Mouse (Mus musculus): ENCODE results near the gene Gm4869.

Gm4869 gene

GRCm38 (mm10) chr5:140517159-140517920 lies 71.9 kb downstream of the Gm4869 start:
- in situ Hi-C loops (cut with MboI, MseI) = no loop called here

- in situ Hi-C loops (cut with MboI, MseI) = no loop called here
Observed at GRCm38 (mm10) chr5:140517921-140518230, 72.4 kb downstream of the Gm4869 start.

GRCm38 (mm10) chr5:140521196-140521595 lies 75.8 kb downstream of the Gm4869 start:
- in situ Hi-C loops (cut with MboI, MseI) = no loop called here

GRCm38 (mm10) chr5:140526754-140527153 lies 81.3 kb downstream of the Gm4869 start:
- in situ Hi-C loops (cut with MboI, MseI) = no loop called here

GRCm38 (mm10) chr5:140538111-140538683 lies 92.8 kb downstream of the Gm4869 start:
- in situ Hi-C loops (cut with MboI, MseI) = loop anchor here (5.0 kb wide), 1 partner anchor 36 kb away; no protein-coding TSS in a partner anchor

- in situ Hi-C loops (cut with MboI, MseI) = loop anchor here (5.0 kb wide), 2 partner anchors 73 to 77 kb away; no protein-coding TSS in a partner anchor
Observed at GRCm38 (mm10) chr5:140540106-140540505, 94.7 kb downstream of the Gm4869 start.

GRCm38 (mm10) chr5:140542811-140543575 lies 97.5 kb downstream of the Gm4869 start:
- in situ Hi-C loops (cut with MboI, MseI) = loop anchor here (5.0 kb wide), 2 partner anchors 74 to 76 kb away; no protein-coding TSS in a partner anchor

Measured in T-helper 2 cell (primary cell).